Mouse (Mus musculus) stomach, embryonic 16.5 days (tissue): Measurements from ENCODE around the gene Olfr688. TPM values are rescaled to one million over a fixed set of nuclear protein-coding genes. Genes with fewer than 3 reads are reported as not detected.

ENCODE experiments used
- ATAC-seq: fragments of 200-750 bp; cut with Nextera tagmentation; 2 replicates; pipeline ENCODE4 v1.8.0; 2017; ENCODE audit warnings: moderate number of reproducible peaks, moderate TSS enrichment; ENCODE audit not compliant: insufficient read depth, low FRiP score
- H3K27ac ChIP-seq: fragments of 300-500 bp; sonication (generic); 2 replicates; pipeline ENCODE4 v1.5.1; 2014; ENCODE audit warnings: low read length
- H3K27me3 ChIP-seq: fragments of 300-500 bp; sonication (generic); 2 replicates; pipeline ENCODE4 v1.6.1; 2014; ENCODE audit warnings: low read length, control low read depth, mixed read lengths; ENCODE audit not compliant: control insufficient read depth, insufficient read depth
- H3K36me3 ChIP-seq: fragments of 300-500 bp; sonication (generic); 2 replicates; pipeline ENCODE4 v1.6.1; 2014; ENCODE audit warnings: low read length; ENCODE audit not compliant: control insufficient read depth, insufficient read depth
- H3K4me1 ChIP-seq: fragments of 300-500 bp; sonication (generic); 2 replicates; pipeline ENCODE4 v1.6.1; 2014; ENCODE audit warnings: low read length, control low read depth, mixed read lengths; ENCODE audit not compliant: control insufficient read depth, insufficient read depth
- H3K4me2 ChIP-seq: fragments of 300-500 bp; sonication (generic); 2 replicates; pipeline ENCODE4 v1.6.1; 2014; ENCODE audit warnings: low read depth, low read length, mixed read lengths
- H3K4me3 ChIP-seq: fragments of 300-500 bp; sonication (generic); replicated peaks from 2 replicates; pipeline ENCODE4 v1.5.1; 2014; ENCODE audit warnings: mild to moderate bottlenecking, low read length
- H3K9ac ChIP-seq: fragments of 300-500 bp; sonication (generic); 2 replicates; pipeline ENCODE4 v1.6.1; 2014; ENCODE audit warnings: low read length
- H3K9me3 ChIP-seq: fragments of 300-500 bp; sonication (generic); replicated peaks from 2 replicates; pipeline ENCODE4 v1.6.1; 2016; ENCODE audit warnings: low read length, control low read depth; ENCODE audit not compliant: control insufficient read depth
- WGBS: fragments of 180-500 bp; shearing (Covaris S2); extraction: QIAGEN DNeasy Blood & Tissue Kit; methylation state at CpG from one replicate; pipeline ENCODE4 v1.1.7; 2014; 5-methylcytosine and 5-hydroxymethylcytosine counted together
- polyA plus RNA-seq: library from polyadenylated mRNA; unstranded; fragments of >200 nt; fragmentation: Nextera tagmentation; extraction: Ambion mirVana; gene quantifications from 2 replicates; pipeline ENCODE4 v1.2.1, GENCODE M21; 2015

Olfr688 gene
- not detected in 2 replicates for polyA plus RNA-seq

DNA sequence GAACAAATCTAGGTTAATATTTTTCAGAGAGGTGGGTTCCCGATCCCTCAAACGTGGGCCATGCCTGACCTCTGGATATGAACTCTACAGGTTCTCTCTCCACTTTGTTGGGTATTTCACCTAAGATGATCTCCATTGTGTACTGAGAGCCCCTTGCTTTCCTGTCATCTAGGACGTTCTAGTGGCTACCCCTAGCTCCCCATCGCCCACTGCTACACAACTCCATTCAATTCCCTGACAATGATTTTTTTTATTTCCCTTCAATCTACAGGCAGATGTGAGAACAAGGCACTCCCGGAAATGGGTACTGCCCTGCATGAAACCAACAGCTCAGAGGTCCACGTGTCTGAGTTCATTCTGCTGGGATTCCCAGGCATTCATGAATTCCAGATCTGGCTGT lies at the start of gene Olfr688:
Gene Olfr688 (plus strand): TSS at position 301 of the 400 bp plus-strand sequence.
- no peak for ATAC-seq
- Histone ChIP-seq H3K27ac (no peak within 1 kb of the TSS), H3K4me3 (no peak within 1 kb of the TSS), H3K4me1 (no peaks in the 10 kb centered on the region), H3K27me3 (no peaks in the 10 kb centered on the region), H3K4me2 (no peak within 1 kb of the TSS), H3K9me3 (no peaks in the 10 kb centered on the region), H3K36me3 (no peaks in the 10 kb centered on the region), H3K9ac (no peak within 1 kb of the TSS)
- 72% methylated on average over 6 of the region's 6 CpGs for whole genome bisulfite sequencing

DNA sequence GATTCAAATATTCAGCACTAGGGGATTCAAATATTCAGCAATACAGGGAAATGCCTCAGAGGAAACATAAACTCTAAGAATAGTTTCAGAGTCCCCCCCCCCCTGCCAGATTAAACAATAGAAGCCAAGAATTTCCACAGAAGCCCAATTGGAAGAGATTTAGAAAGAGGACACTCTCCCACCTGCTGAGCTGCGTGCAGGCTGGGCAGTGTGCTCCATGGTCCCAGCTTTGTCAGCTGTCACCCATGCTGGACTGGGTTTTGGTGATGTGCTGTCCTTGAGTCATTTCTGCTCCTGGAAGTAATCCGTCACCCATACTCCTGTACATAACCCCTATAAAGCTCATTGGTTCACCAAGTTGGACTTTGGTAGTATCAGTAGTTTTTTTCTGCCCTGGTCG lies 40.2 kb upstream of the Olfr688 start:
- 79% methylated on average over 3 of the region's 3 CpGs for WGBS
- Histone ChIP-seq H3K9me3 (no peaks in the 10 kb centered on the region), H3K9ac (no peak overlapping the region), H3K4me1 (no peaks in the 10 kb centered on the region), H3K4me2 (no peak overlapping the region), H3K27ac (no peak overlapping the region), H3K4me3 (no peak overlapping the region), H3K36me3 (no peaks in the 10 kb centered on the region), H3K27me3 (no peaks in the 10 kb centered on the region)
- ATAC-seq = no peak

DNA sequence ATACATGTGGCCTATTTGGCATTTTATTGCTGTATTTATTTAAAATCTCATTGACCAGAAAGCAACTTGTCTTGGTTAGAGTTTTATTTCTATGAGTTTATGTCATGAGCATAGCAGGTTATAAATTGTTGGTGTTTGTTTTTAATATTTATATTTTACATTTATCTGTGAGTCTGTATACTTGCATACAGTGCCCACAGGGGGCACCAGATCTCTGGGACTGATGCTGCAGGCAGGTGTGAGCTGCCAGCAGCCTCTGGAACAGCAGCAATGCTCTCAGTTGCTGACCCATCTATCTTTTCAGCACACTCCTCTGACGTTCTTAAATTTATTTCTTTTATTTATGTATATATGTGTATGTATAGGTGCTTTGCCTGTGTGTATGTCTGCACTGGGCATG lies 39.7 kb upstream of the Olfr688 start:
- Histone ChIP-seq H3K4me3 (no peak overlapping the region), H3K9me3 (no peaks in the 10 kb centered on the region), H3K36me3 (no peaks in the 10 kb centered on the region), H3K4me2 (no peak overlapping the region), H3K9ac (no peak overlapping the region), H3K27ac (no peak overlapping the region), H3K27me3 (no peaks in the 10 kb centered on the region), H3K4me1 (no peaks in the 10 kb centered on the region)
- 45% methylated on average over 1 of the region's 1 CpGs for WGBS
- ATAC-seq = no peak

DNA sequence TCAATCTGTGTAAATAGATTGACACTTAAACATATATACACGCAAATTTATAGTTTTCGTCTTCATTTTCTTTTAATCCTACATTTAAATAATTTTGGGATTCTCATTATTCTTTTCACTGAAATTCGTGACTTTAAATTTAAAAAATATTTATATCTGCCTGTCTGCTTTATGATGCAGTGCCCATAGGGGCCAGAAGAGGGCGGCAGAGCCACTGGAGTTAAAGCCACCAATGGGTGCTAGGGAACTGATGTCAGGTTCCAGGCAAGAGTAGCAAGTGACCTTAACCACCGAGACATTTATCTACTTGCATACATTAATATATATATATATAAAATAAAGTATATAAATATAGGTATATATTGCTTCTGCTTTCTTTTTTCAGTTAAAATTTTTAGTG lies 31.2 kb upstream of the Olfr688 start:
- no peaks in the 10 kb centered on the region for H3K9me3 ChIP-seq
- no peak overlapping the region for H3K4me2 ChIP-seq
- H3K36me3 ChIP-seq = no peaks in the 10 kb centered on the region
- 63% methylated on average over 5 of the region's 5 CpGs for WGBS
- no peaks in the 10 kb centered on the region for H3K4me1 ChIP-seq
- H3K4me3 ChIP-seq = no peak overlapping the region
- no peak for ATAC-seq
- H3K27me3 ChIP-seq = no peaks in the 10 kb centered on the region
- H3K9ac ChIP-seq = no peak overlapping the region
- H3K27ac ChIP-seq = no peak overlapping the region

DNA sequence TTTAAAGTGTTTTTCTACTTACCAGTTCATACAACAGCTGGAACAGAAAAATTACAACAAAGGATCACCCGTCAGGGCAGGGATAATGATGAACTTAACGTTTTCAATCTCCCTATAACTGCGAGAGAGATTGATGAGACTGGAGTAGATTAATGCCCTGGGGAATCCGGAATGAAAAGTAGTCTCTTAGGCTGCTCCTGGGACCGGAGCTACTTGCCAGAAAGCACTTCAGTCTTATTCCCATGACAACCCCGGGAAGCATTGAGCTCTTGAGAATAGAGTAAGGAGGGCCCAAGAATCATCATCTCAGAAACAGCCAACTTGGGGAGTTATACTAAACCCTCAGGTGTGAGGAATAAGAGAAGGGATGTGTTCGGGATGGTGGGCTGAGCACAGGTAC lies 15.5 kb upstream of the Olfr688 start:
- Histone ChIP-seq H3K4me1 (no peaks in the 10 kb centered on the region), H3K27me3 (no peaks in the 10 kb centered on the region), H3K36me3 (no peaks in the 10 kb centered on the region), H3K9ac (no peak overlapping the region), H3K4me2 (no peak overlapping the region), H3K9me3 (no peaks in the 10 kb centered on the region), H3K27ac (no peak overlapping the region), H3K4me3 (no peak overlapping the region)
- no peak for ATAC-seq
- WGBS = 61% methylated on average over 7 of the region's 7 CpGs

DNA sequence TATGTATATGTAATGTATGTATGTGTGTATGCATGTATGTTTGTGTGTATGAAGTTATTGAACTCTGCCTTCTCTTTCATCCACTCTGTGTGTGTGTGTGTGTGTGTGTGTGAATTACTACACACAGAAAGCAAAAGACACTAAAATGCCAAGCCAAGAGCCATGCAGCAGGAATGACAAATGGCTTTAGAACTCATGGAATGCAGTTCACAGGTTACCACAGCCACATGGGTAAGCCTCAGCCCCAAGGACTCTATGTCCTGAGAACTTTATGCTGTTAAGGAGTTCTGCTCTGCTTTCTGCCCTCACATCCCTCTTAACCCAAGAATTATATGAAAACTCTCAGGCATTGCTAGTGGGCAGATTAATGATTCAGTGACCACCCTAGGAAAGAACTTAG lies 2.2 kb downstream of the Olfr688 start:
- no peak for ATAC-seq
- no peak overlapping the region for H3K27ac ChIP-seq

GRCm38 (mm10) chr7:105310865-105311264 lies 23.0 kb downstream of the Olfr688 start, which contains the start of gene Olfr689:
Gene Olfr689 (plus strand): TSS chr7:105311165.
- H3K27ac ChIP-seq = no peak within 1 kb of the TSS
- 68% methylated on average over 1 of the region's 1 CpGs for WGBS

More for the DNA sequence above, 2.2 kb downstream of the Olfr688 start:
- Histone ChIP-seq H3K27me3 (no peaks in the 10 kb centered on the region), H3K4me2 (no peak overlapping the region), H3K4me3 (no peak overlapping the region), H3K9me3 (no peaks in the 10 kb centered on the region), H3K9ac (no peak overlapping the region), H3K4me1 (no peaks in the 10 kb centered on the region), H3K36me3 (no peaks in the 10 kb centered on the region)

DNA sequence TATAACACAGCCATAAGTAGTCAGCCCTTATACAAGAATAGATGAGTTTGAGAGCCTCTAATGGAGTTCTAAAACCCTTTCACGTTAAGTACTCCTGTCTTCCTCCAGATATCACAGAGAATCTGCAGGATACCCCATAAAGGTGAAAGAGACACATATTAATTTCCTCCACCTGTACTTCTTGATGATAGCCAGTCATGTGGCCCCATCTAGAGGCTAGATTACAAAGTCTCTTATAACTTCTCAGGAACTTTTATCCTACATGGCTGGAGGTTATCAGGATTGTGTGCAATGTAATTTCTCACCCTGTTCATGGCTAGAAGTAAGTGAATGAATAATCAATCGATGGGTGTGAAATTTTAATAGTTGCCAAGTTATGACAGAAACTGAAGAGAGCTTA lies 37.4 kb downstream of the Olfr688 start:
- Histone ChIP-seq H3K36me3 (no peaks in the 10 kb centered on the region), H3K9me3 (no peaks in the 10 kb centered on the region), H3K4me1 (no peaks in the 10 kb centered on the region), H3K27me3 (no peaks in the 10 kb centered on the region), H3K4me2 (no peak overlapping the region), H3K4me3 (no peak overlapping the region), H3K27ac (no peak overlapping the region), H3K9ac (no peak overlapping the region)
- ATAC-seq = no peak
- WGBS = 73% methylated on average over 2 of the region's 2 CpGs

More at GRCm38 (mm10) chr7:105310865-105311264, 23.0 kb downstream of the Olfr688 start, which contains the start of gene Olfr689:
- Histone ChIP-seq H3K4me2 (no peak within 1 kb of the TSS), H3K36me3 (no peaks in the 10 kb centered on the region), H3K4me1 (no peaks in the 10 kb centered on the region), H3K9me3 (no peaks in the 10 kb centered on the region), H3K4me3 (no peak within 1 kb of the TSS), H3K9ac (no peak within 1 kb of the TSS), H3K27me3 (no peaks in the 10 kb centered on the region)
- no peak for ATAC-seq

- Histone ChIP-seq H3K4me1 (no peaks in the 10 kb centered on the region), H3K27me3 (no peaks in the 10 kb centered on the region), H3K9me3 (no peaks in the 10 kb centered on the region), H3K27ac (no peak within 1 kb of the TSS), H3K36me3 (no peaks in the 10 kb centered on the region), H3K4me3 (no peak within 1 kb of the TSS), H3K9ac (no peak within 1 kb of the TSS), H3K4me2 (no peak within 1 kb of the TSS)
- 85% methylated on average over 1 of the region's 1 CpGs for WGBS
- no peak for ATAC-seq
Measured at GRCm38 (mm10) chr7:105334004-105334403, 46.1 kb downstream of the Olfr688 start, which contains the start of gene Olfr690. Gene Olfr690 (minus strand): TSS chr7:105334104.
